Mouse (Mus musculus) c-Kit-positive CD71-negative TER-119-negative erythroid progenitor cells, embryonic 14.5 days (primary cell): ENCODE data around the gene Smcr8.
"Not testable (repeated sequence)": the region's sequence is repeated elsewhere in the genome, so short reads cannot be mapped to it uniquely, and the experiment has no call there.

Experiments
- DNase-seq: peaks from one replicate; pipeline ENCODE4 v3.0.0-alpha.2; 2013; ENCODE audit warnings: low read depth

Gene Smcr8

GRCm38 (mm10) chr11:60784179-60784922 is 7.0 kb downstream of the Smcr8 start:
- DNase-seq: no peak

- no peak for DNase-seq
Observed at GRCm38 (mm10) chr11:60787595-60787994, 10.3 kb downstream of the Smcr8 start.

- no peak for DNase-seq
Observed at GRCm38 (mm10) chr11:60790472-60790871, 13.1 kb downstream of the Smcr8 start.

DNA sequence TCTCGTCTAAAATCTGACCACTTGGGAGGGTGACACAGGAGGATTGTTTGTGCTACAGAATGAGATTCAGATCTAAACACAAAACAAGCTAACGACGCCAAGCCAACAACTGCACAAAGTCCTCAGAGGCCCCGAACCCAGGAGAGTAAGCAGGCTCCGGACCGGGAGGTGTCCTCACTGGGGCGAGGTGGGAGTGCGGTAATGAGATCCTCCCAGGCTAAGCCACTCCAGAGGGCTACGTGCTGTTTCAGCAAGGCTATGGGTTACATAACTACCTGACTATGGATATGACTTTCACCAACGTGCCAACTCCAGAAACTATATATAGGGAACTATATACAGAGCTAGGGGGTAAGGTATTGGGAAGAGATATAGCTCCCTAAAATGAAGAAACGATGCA is 19.0 kb downstream of the Smcr8 start:
- no peak for DNase-seq

DNA sequence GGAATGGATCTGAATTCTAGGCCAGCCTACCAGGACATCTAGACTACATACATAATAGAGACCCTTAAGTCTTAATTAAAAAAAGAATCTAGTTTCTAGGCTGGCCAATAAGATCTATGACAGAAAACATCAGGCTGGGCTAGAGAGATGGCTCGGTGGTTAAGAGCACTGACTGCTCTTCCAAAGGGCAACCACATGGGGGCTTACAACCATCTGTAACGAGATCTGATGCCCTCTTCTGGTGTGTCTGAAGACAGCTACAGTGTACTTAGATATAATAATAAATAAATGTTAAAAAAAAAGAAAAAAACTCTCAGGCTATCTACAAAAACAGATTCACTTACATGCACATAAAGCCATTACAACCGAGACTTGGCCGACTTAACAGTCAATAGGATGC is 22.7 kb downstream of the Smcr8 start:
- no peak for DNase-seq

DNA sequence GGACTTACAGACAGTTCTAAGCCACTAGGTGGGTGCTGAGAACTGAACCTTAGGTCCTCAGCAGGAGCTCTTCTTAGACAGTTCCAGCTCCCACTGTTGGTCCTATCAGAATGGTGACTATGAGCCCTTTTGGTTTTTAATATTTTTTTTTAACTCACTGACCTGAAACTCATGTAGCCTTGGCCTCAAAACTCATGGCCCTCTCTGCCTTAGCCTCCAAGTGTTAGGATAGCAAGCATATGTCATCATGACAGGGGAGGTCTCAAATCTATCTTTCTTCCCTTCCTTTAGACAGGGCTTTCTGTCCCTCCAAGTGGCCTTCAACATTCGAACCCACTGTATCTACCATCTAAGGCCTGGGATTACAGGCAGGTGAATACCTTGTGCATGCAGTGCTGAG is 23.6 kb downstream of the Smcr8 start:
- no peak for DNase-seq

GRCm38 (mm10) chr11:60808286-60809070 is 31.2 kb downstream of the Smcr8 start:
- DNase-seq: no peak

DNA sequence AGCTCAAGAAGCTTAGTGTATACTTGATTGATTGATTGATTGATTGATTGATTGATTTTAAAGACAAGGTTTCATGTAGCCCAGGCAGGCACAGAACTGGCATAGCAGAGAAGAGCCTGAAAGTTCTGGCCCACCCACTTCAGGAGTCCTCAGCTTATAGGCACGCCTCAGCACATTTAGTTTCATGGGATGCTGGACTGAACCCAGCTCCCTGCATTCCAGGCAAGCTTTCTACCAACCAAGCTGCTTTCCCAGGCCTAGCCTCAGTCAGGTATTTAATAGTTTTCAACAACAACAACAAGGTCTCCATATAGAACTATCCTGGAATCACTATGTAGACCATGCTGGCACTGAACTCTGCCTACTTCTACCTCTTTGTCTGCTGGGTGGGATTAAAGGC is 32.2 kb downstream of the Smcr8 start:
- DNase-seq: no peak

DNA sequence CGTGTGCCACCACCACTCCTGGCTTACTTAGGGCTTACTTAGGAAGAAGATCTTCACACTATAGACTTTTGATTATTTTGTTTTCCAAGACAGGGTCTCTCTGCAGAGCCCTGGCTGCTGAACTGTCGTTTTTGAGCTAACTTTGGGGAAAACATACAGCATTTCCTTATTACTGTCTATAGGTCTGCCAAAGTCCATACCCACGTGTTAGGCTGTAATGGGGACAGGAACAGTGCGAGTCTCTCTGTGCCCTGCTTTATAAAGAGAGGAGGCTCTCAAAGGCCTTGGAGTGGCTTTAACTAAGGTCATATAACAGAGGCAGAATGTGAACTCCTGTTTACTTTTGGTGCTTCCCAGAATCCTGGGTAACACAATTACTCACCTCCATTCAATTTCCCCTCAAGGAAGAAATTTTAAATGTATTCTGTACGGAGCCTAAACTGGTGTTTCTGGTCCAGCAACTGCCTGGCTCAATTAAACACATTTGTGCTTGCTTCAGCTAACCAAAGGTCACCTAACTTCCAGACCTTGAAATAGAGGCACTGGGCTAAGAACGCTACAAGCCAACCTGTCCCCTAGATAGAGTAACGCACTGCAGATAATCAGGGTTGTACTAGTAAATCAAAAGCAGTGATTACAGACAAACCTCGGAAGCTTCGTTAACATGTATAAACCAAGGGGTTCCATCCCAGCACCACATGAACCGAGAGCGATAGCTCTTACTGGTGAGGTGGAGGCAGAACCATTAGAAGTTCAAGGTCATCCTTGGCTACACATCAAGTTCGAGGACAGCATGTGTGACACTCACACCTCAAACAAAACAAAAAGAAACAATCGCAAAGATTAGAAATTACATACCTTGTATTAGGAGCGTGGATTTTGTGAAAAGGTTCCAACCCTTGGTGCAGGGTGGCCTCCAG is 33.0 kb downstream of the Smcr8 start:
- DNase-seq: no peak

DNA sequence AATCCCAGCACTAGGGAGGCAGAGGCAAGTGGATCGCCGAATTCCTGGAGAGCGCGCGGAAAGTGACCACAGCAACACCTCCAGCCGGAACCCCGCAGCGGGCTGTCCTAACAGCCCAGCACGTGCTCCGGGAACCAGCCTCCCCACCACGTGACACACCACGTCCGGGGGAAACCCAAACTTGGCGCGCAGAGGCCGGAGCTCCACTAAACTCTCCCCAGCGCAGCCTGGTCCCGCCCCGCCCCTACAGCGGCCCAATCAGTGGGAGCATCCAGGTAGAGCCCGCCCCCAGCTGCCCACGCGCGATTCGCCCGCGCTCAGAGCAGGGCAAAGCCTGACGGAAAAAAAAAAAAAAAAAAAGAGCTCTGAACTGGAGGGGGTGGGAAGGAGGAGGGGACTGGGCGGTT is 33.7 kb downstream of the Smcr8 start:
- DNase-seq: peak; percentile 89

- DNase-seq: not testable (repeated sequence)
Observed at GRCm38 (mm10) chr11:60811618-60812017, 34.3 kb downstream of the Smcr8 start, which contains the start of gene Shmt1. Gene Shmt1 (minus strand): TSS chr11:60811718.

DNA sequence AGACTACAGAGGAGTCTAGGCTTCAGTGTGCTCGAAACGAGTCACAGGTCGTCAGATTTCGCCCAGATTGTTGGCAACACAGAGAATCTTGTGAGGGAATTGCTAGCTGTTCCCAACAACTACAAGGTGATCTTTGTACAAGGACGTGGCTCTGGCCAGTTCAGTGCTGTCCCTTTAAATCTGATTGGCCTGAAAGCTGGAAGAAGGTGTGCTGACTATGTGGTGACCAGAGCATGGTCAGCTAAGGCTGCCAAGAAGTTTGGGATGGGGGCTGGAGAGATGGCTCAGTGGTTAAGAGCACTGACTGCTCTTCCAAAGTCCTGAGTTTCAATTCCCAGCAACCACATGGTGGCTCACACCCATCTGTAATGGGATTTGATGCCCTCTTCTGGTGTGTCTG is 39.1 kb downstream of the Smcr8 start:
- DNase-seq: no peak

GRCm38 (mm10) chr11:60823771-60824170 is 46.4 kb downstream of the Smcr8 start:
- no peak for DNase-seq

DNA sequence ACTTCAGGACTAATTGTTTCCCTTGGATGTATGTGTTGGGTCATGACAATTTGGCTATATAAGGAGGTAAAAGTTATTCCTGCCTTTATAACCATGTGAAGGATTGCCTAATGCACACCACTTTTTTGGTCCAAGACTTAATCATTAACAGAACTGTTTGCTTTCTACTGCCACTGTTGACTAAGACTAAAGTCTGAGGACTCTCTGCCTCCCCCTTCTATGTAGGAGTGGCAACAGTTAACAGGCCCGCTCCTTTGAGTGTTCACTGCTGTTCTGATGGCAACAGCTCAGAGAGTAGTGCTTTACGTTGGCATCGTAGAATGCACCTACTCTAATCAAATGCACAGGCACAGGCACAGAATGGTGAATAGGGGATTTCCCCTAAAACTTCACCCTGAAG is 47.9 kb downstream of the Smcr8 start:
- no peak for DNase-seq

DNA sequence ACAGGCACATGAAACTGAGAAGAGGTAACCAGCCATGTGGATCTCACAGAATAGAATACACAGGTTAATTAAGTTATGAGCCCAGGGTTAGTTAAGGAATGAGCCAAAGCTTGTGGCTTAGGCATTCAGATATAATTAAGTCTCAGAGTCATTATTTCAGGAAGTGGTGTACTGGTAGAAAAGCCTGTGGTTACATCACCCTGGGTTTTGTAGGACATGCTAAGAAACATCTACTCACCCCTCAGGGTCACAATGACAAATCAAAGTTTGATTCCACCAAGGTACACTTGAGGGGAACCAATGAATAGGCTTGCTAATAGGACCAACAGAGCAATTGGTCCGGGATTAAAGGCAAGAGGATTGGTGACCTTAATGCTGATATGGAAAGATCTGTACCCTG is 49.4 kb downstream of the Smcr8 start:
- no peak for DNase-seq

GRCm38 (mm10) chr11:60827241-60827945 is 50.1 kb downstream of the Smcr8 start:
- DNase-seq: no peak

DNA sequence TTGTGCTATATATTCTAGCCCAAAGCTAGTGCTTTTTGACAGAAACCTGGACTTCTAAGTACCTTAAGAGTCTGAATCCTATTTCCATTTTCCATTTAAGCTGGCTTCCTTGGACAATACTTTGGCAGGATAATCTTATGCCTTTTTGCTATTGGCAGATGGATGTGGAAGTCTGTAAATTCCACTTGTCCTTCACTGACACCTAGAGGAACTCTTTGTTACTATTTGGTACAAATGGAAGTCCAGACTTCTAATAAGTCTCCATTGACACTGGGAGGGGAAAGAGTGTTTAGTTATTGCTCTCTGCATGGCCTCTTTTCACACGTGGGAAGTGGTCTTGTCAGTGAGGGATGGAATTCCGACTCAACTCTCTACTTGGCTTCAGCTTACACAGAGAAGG is 51.6 kb downstream of the Smcr8 start:
- no peak for DNase-seq

- peak; percentile 96 for DNase-seq
Observed at GRCm38 (mm10) chr11:60830433-60831052, 53.2 kb downstream of the Smcr8 start, which contains the start of gene Dhrs7b. Gene Dhrs7b (plus strand): TSS chr11:60830631.

GRCm38 (mm10) chr11:60836897-60837296 is 59.6 kb downstream of the Smcr8 start:
- no peak for DNase-seq
